Mouse (Mus musculus) thymus, postnatal 10 days (tissue): ENCODE measurements at regions not wholly inside any gene's neighbourhood (a gene's known extent, or its start where the extent isn't known, plus 50 kb on each side); places are given as distances from the start of the nearest gene placed in this dataset.
A peak's percentile ranks its signal among the peaks of the same experiment; 100 is the strongest.

Source experiments
- DNase-seq, 2 experiments: peaks; one replicate each; pipeline ENCODE4 v3.0.0; 2021; ENCODE audit warnings: low spot score in 2 of 2

DNA sequence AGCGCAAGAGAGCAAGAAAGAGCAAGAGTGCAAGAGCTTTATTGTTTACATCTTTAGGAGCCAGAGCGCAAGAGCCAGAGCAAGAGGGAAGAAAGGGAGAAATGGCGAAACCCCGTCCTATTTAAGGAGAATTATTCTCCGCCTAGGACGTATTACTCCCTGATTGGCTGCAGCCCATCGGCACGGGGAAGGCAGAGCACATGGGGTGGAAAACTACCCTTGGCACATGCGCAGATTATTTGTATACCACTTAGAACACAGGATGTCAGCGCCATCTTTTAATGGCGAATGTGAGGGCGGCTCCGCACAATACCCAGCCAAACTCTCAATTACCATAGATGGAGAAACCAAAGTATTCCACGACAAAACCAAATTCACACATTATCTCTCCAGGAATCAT is 2464.4 kb upstream of the Pcdh20 start:
- DNase-seq, result peak in 1 of 2 experiments; percentile 2

DNA sequence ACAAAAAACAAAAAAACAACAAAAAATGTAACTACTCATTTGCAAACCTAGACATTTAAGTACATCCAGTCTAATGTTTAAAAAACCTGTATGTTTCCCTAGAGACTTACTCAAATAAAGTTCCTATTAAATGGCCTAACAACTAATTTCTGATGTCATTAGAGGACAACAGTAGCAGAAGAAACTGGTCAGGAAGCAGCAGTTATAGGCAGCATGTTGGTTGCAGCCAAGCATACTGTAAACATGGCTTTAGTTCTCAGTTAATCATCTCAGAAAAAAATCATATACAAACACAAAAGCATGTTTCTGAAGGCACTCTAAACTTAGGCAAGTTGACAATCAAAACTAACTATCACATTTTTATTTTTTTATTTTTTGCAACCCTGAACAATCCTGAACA is 2434.1 kb upstream of the Pcdh20 start:
- no peak for DNase-seq

DNA sequence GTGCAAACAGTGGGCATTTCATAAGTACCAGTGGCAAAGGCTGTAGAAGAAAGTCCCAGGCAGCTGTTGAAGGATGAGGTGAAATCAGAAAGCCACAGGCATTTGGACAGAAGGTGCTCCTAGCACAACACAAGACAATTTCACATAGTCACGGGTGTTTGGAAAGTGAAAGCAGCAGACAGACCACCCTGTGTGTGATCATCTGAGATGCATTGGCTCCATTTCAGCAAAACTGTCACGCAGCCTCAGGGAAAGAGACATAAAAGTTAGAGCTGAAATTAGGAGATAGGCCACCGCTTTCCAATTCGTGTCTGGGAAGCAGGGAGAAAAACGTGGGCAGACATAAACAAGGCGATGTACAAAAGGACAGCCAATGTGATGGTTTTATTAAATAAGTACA is 2418.5 kb upstream of the Pcdh20 start:
- no peak for DNase-seq
